Comparison of ENCODE assay signal across 8 mouse cellular contexts in genomic region chr7:31059108-31059507, GRCm38 (mm10). TPM values are rescaled to one million over a fixed set of nuclear protein-coding genes. Genes with fewer than 3 reads are reported as not detected.
A peak's percentile ranks its signal among the peaks of the same experiment; 100 is the strongest.
DNase-seq lines count a peak whose midpoint lies in the region.

Gene Lgi4, plus strand, starts transcription at chr7:31059342.

- DNase-seq in ZHBTc4 (ENCODE audit: low read depth, low spot score): peak; percentile 89
- peak; percentile 91 to 92 for DNase-seq in cerebellum, postnatal 25 days
- peak; percentile 78 to 84 for DNase-seq in frontal cortex, postnatal 25 days (ENCODE audit: low spot score in 2 of 2)
- peak; percentile 26 for DNase-seq in hindlimb bud, embryonic 11.5 days (ENCODE audit: extremely low spot score, low read depth, low spot score)
- DNase-seq in left cerebral cortex, adult 18-20 months (ENCODE audit: low spot score in 2 of 2): peak; percentile 84
- peak; percentile 89 for DNase-seq in lung, postnatal 36 days
- peak; percentile 79 for DNase-seq in right cerebral cortex, postnatal 25 days
- DNase-seq in yolk sac, embryonic 10.5 days (ENCODE audit: low spot score): peak; percentile 69

RNA-seq across cellular contexts. Expression of gene Lgi4, which starts in this region (rescaled TPM):
- 10 to 100 TPM; 32.9 to 35.9 TPM for total RNA-seq in left cerebral cortex, adult 18-20 months (2021)

Comparison
In these comparisons a context has a peak if more than half of its experiments do, and no peak if none do; other contexts are left out.
1. Peak in every context shown above with its lines: DNase-seq.
2. DNase-seq: peak in every context shown above with its lines; median percentile 92 in cerebellum, postnatal 25 days; 89 in ZHBTc4; 89 in lung, postnatal 36 days; 84 in left cerebral cortex, adult 18-20 months; 81 in frontal cortex, postnatal 25 days; 79 in right cerebral cortex, postnatal 25 days; 69 in yolk sac, embryonic 10.5 days; 26 in hindlimb bud, embryonic 11.5 days.